21 mouse cellular contexts compared by ENCODE assay signal in the genomic region with DNA sequence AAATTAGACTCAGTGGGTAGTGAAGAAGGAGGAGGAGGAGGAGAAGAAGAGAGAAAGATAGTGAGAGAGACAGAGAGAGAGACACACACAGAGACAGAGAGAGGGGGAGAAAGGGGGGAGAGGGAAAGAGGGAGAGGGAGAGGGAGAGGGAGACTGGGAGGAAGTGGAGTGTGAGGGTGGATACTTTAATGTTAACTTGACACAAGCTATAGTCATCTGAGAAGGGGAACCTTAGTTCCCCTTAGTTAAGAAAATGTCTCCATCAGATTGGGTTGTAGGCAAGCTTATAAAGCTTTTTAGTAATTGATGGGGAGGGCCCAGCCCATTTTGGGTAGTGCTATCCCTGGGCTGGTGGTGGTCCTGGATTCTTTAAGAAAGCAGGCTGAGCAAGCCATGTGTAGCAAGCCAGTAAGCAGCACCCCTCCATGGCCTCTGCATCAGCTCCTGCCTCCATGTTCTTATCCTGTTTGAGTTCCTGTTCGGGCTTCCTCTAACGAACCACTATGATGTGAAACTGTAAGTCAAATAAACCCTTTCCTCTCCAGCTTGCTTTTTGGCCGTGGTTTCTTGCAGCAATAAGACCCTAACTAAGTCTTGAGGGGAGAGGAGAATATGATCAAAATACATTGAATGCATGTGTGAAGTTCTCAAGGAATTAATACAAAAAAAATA. TPM values are rescaled to one million over a fixed set of nuclear protein-coding genes. Genes with fewer than 3 reads are reported as not detected.
A peak's percentile ranks its signal among the peaks of the same experiment; 100 is the strongest.
DNase-seq lines count a peak whose midpoint lies in the region; ATAC-seq and TF ChIP-seq lines count a peak whose summit lies in the region.
"Had no signal": no experiment of that assay in that cellular context is flagged by ENCODE, and none has a peak within 500 bp of the region (broad histone marks: within the 10 kb centered on the region; RNA-seq: fewer than 3 reads in every experiment).

No protein-coding gene starts in this region.

- peak; percentile 16 to 19 for DNase-seq in heart, adult 18-20 months
- DNase-seq in heart, embryonic 10.5 days (ENCODE audit: low spot score) = no peak
- DNase-seq in thymus, adult 2 months = no peak
- no peak for DNase-seq in thymus, postnatal 25 days
- no peak for DNase-seq in cerebellum, adult 11 months
- DNase-seq in ovary, postnatal 14 days (ENCODE audit: low spot score) = no peak
- no peak for DNase-seq in heart, postnatal 14 days
- DNase-seq: adrenal gland, postnatal 14 days; cerebellum, postnatal 25 days; heart, postnatal 4 days; kidney, postnatal 25 days had no signal

- intact Hi-C loops in heart, postnatal 14 days (cut with DNase I) = loop anchor here (5.0 kb wide), 3 partner anchors 57 to 277 kb away; a partner anchor contains a TSS

- no peaks in the 10 kb centered on the region for H3K36me3 ChIP-seq in heart, embryonic 10.5 days
- H3K36me3 ChIP-seq in thymus, adult 2 months (ENCODE audit: control insufficient read depth, insufficient read depth, low read length) = no peaks in the 10 kb centered on the region
- H3K36me3 ChIP-seq: embryonic facial prominence, embryonic 10.5 days; heart, embryonic 13.5 days; limb, embryonic 12.5 days; lung, embryonic 15.5 days had no signal

- ATAC-seq in megakaryocyte, adult 5-6 weeks (ENCODE audit: poor library complexity, severe bottlenecking) = peak; percentile 53
- ATAC-seq: forebrain, embryonic 14.5 days had no signal

- WGBS in heart, embryonic 10.5 days = 50% methylated on average over 3 of the region's 3 CpGs
- WGBS in thymus, adult 2 months = 10% methylated on average over 3 of the region's 3 CpGs

- H3K27me3 ChIP-seq in heart, embryonic 10.5 days (ENCODE audit: insufficient read depth, poor library complexity, severe bottlenecking) = no peaks in the 10 kb centered on the region
- H3K27me3 ChIP-seq in thymus, adult 2 months (ENCODE audit: control insufficient read depth, insufficient read depth, low read length) = no peaks in the 10 kb centered on the region
- H3K27me3 ChIP-seq: heart, embryonic 13.5 days; limb, embryonic 12.5 days; lung, embryonic 15.5 days had no signal

- no peak overlapping the region for H3K27ac ChIP-seq in heart, embryonic 10.5 days
- peak overlapping the region; percentile 36 for H3K27ac ChIP-seq in thymus, adult 2 months (ENCODE audit: control insufficient read depth, insufficient read depth, low read length)
- H3K27ac ChIP-seq: embryonic facial prominence, embryonic 10.5 days; heart, embryonic 13.5 days; limb, embryonic 12.5 days; lung, embryonic 15.5 days had no signal

- no peaks in the 10 kb centered on the region for H3K4me1 ChIP-seq in heart, embryonic 10.5 days
- peaks cover 16% of the 10 kb centered on the region for H3K4me1 ChIP-seq in thymus, adult 2 months (replicated peaks; ENCODE audit: control insufficient read depth, insufficient read depth, low read length)
- H3K4me1 ChIP-seq: embryonic facial prominence, embryonic 10.5 days; heart, embryonic 13.5 days; limb, embryonic 12.5 days; lung, embryonic 15.5 days had no signal

- no peak for TF ChIP-seq POLR2A in thymus, adult 2 months (IDR thresholded peaks at IDR 0.05; ENCODE audit: control insufficient read depth, extremely low read depth, insufficient read depth, low read length, poor library complexity)

- TF ChIP-seq CTCF in thymus, adult 2 months (IDR thresholded peaks at IDR 0.05; ENCODE audit: borderline replicate concordance, control insufficient read depth, extremely low read depth, insufficient read depth, low read length, poor library complexity) = no peak

- H3K9me3 ChIP-seq in heart, embryonic 10.5 days = no peaks in the 10 kb centered on the region
- H3K9me3 ChIP-seq: embryonic facial prominence, embryonic 10.5 days; heart, embryonic 13.5 days; limb, embryonic 12.5 days; lung, embryonic 15.5 days had no signal

- H3K4me3 ChIP-seq in heart, embryonic 10.5 days = no peak overlapping the region
- no peak overlapping the region for H3K4me3 ChIP-seq in thymus, adult 2 months (ENCODE audit: control insufficient read depth, insufficient read depth, low read length)
- H3K4me3 ChIP-seq: embryonic facial prominence, embryonic 10.5 days; heart, embryonic 13.5 days; limb, embryonic 12.5 days; lung, embryonic 15.5 days had no signal

RNA-seq across cellular contexts. Expression of a gene that starts 3.0 kb away (rescaled TPM):
- not detected for total RNA-seq in heart, adult 18-20 months (2021)
- not detected in 2 replicates for polyA plus RNA-seq in heart, embryonic 10.5 days (2016; fragmentation: Nextera tagmentation; extraction: Ambion mirVana)
- polyA plus RNA-seq in thymus, adult 2 months (2012; rRNA removed) = 0.48 and 0.74 TPM in 2 replicates
- 0.07 and 0.09 TPM in 2 replicates for total RNA-seq in megakaryocyte, adult 5-6 weeks (2015)
- not detected in 2 replicates for total RNA-seq in megakaryocyte, adult 5-6 weeks (2017)
- not detected for total RNA-seq in heart, postnatal 14 days (2021)
- total RNA-seq: adrenal gland, postnatal 14 days; gastrocnemius, postnatal 4 days; heart, postnatal 4 days; layer of hippocampus, postnatal 10 days had no signal
- polyA plus RNA-seq: embryonic facial prominence, embryonic 10.5 days; forebrain, embryonic 14.5 days; heart, embryonic 13.5 days; limb, embryonic 12.5 days; lung, embryonic 15.5 days; neural tube, embryonic 14.5 days; stomach, embryonic 16.5 days had no signal

RNA-seq across cellular contexts. Expression of a gene that starts 30.3 kb away (rescaled TPM):
- 10 to 100 TPM; 11.4 to 22.0 TPM for total RNA-seq in heart, adult 18-20 months (2021)
- polyA plus RNA-seq in heart, embryonic 10.5 days (2016; fragmentation: Nextera tagmentation; extraction: Ambion mirVana) = 2.2 and 2.8 TPM in 2 replicates
- polyA plus RNA-seq in thymus, adult 2 months (2012; rRNA removed) = 38.6 and 44.6 TPM in 2 replicates
- total RNA-seq in megakaryocyte, adult 5-6 weeks (2015) = 0.21 and 0.25 TPM in 2 replicates
- 0.04 and 0.29 TPM in 2 replicates for total RNA-seq in megakaryocyte, adult 5-6 weeks (2017)
- 10 to 100 TPM in 1 of 2 experiments, 1 to 10 TPM in 1; 8.9 to 15.2 TPM for total RNA-seq in heart, postnatal 14 days (2021)

RNA-seq across cellular contexts. Expression of a gene that starts 49.6 kb away (rescaled TPM):
- total RNA-seq in heart, adult 18-20 months (2021) = 10 to 100 TPM; 10.3 to 11.8 TPM
- 1.3 TPM in 2 replicates for polyA plus RNA-seq in heart, embryonic 10.5 days (2016; fragmentation: Nextera tagmentation; extraction: Ambion mirVana)
- 60.3 and 65.3 TPM in 2 replicates for polyA plus RNA-seq in thymus, adult 2 months (2012; rRNA removed)
- total RNA-seq in megakaryocyte, adult 5-6 weeks (2015) = 22.2 and 24.7 TPM in 2 replicates
- 13.4 and 15.4 TPM in 2 replicates for total RNA-seq in megakaryocyte, adult 5-6 weeks (2017)
- 10 to 100 TPM; 12.1 to 13.7 TPM for total RNA-seq in heart, postnatal 14 days (2021)

RNA-seq across cellular contexts. Expression of a gene that starts 56.6 kb away (rescaled TPM):
- total RNA-seq in heart, adult 18-20 months (2021) = 10 to 100 TPM in 1 of 2 experiments, 1 to 10 TPM in 1; 9.2 to 13.8 TPM
- 33.5 and 52.0 TPM in 2 replicates for polyA plus RNA-seq in heart, embryonic 10.5 days (2016; fragmentation: Nextera tagmentation; extraction: Ambion mirVana)
- polyA plus RNA-seq in thymus, adult 2 months (2012; rRNA removed) = 37.2 and 39.9 TPM in 2 replicates
- total RNA-seq in megakaryocyte, adult 5-6 weeks (2015) = 242 and 244 TPM in 2 replicates
- 179 and 191 TPM in 2 replicates for total RNA-seq in megakaryocyte, adult 5-6 weeks (2017)
- total RNA-seq in heart, postnatal 14 days (2021) = 10 to 100 TPM; 11.5 to 13.2 TPM

Comparison
In these comparisons a context has a peak if more than half of its experiments do, and no peak if none do; other contexts are left out.
1. DNase-seq: peak in heart, adult 18-20 months (2 of 2); none in heart, embryonic 10.5 days (single experiment), thymus, adult 2 months (single experiment), thymus, postnatal 25 days (single experiment), cerebellum, adult 11 months (single experiment), ovary, postnatal 14 days (single experiment) and heart, postnatal 14 days (0 of 2).
2. RNA of a gene that starts 30.3 kb away (total RNA-seq): 11.4 to 22.0 TPM in heart, adult 18-20 months and 8.9 to 15.2 TPM in heart, postnatal 14 days; 0.04 to 0.29 TPM in megakaryocyte, adult 5-6 weeks; every median in the first group is over 4 times any median in the second.